Mouse (Mus musculus): Measurements from ENCODE around the gene Ptprs. TPM values are rescaled to one million over a fixed set of nuclear protein-coding genes. Genes with fewer than 3 reads are reported as not detected.

Gene Ptprs
- total and polyA plus RNA-seq, 3 experiments: 51.6 to 324 (median 80.9) TPM

DNA sequence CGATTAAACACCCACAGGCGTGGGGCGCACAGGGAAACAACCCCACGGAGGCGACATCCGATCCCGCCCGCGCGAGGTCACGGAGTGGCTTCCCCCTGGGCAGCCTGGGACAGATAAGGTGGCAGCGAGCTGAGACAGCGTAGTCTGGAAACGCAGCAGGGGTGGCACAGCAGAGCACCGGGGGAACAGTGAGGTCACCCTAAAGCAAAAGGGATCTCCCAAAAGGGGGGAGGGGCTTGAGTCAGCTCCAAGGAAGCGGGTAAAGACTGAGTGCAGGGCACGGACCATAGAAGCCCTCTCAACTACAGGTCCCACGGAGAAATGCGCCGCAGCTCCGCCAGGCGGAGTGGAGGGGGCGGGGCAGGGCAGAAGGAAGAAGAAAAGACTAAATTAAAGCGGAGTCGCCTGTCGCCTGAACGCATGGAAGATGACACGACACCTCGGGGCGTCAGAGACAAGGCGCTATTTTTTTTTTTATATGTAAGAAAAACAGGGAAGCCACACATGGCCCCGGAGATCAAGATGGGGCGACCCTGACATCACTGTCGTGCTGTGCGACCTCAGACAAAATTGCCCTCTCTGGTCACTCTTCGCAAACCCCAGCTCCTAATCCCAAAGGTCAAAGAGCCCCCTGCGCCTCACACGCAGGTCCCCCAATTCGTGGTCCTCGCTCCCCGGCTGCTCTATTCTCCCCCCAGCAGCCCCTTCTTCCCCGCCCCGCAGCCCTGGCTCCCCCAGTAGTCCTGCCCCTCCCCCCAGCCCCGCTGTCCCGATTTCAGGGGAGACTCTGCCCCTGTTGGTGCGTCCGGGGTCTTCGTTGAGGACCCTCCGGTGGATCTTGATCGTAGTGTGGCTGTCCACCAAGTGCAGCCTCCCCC lies 3.3 kb downstream of the Ptprs start:
- DNase-seq (ENCODE audit: low read depth, low spot score): peak; percentile 93

GRCm38 (mm10) chr17:56472121-56472520 lies 4.2 kb downstream of the Ptprs start:
- H3K79me2 ChIP-seq (ENCODE audit: control insufficient read depth, insufficient read depth, low read length, poor library complexity): peaks cover 58% of the 10 kb centered on the region
- H3K36me3 ChIP-seq (ENCODE audit: control insufficient read depth in 1 of 2, insufficient read depth in 2 of 2, low read length in 2 of 2): peaks cover 2 to 4% of the 10 kb centered on the region in 2 experiments; a peak in 1 of 4 replicates
- H3K9ac ChIP-seq (ENCODE audit: control insufficient read depth, low read depth, low read length, poor library complexity, severe bottlenecking): peak overlapping the region; percentile 88
- H3K27me3 ChIP-seq (ENCODE audit: control insufficient read depth in 1 of 2, insufficient read depth in 2 of 2, low read length in 2 of 2): no peaks in the 10 kb centered on the region
- peak overlapping the region; percentile 79 for H3K27ac ChIP-seq (ENCODE audit: control insufficient read depth, low read depth, low read length)
- H3K4me1 ChIP-seq (ENCODE audit: control insufficient read depth in 1 of 2, insufficient read depth in 2 of 2, low read length in 2 of 2): peaks cover 5 to 26% of the 10 kb centered on the region in 2 experiments
- peak; percentile 60 for DNase-seq (ENCODE audit: low read depth, low spot score)
- no peaks in the 10 kb centered on the region for H3K9me3 ChIP-seq (replicated peaks; ENCODE audit: insufficient read depth, low read length)
- peak overlapping the region; percentile 65 to 93 for H3K4me3 ChIP-seq (ENCODE audit: control insufficient read depth in 1 of 2, insufficient read depth in 1 of 2, low read depth in 2 of 2, low read length in 2 of 2)
- no peak for TF ChIP-seq GATA1 (IDR thresholded peaks at IDR 0.05; ENCODE audit: low read depth, low read length)
- no peak for TF ChIP-seq SIN3A (IDR thresholded peaks at IDR 0.05; ENCODE audit: low read length)
- TF ChIP-seq ETS1 (IDR thresholded peaks at IDR 0.05; ENCODE audit: low read depth, low read length): no peak; the same call in 1 of the 2 replicates
- no peak for TF ChIP-seq NRF1 (IDR thresholded peaks at IDR 0.05; ENCODE audit: insufficient read depth, low read depth, low read length, poor library complexity, severe bottlenecking)
- no peak for TF ChIP-seq SMC3 (IDR thresholded peaks at IDR 0.05; ENCODE audit: low read depth, low read length)
- TF ChIP-seq ZC3H11A (IDR thresholded peaks at IDR 0.05; ENCODE audit: low read depth, low read length): no peak
- 0 out of 2 replicates have a peak, but pooled peaks have one; percentile 15 for TF ChIP-seq USF1 (IDR thresholded peaks at IDR 0.05; ENCODE audit: low read depth, low read length)
- 0 out of 2 replicates have a peak, but pooled peaks have one; percentile 44 for TF ChIP-seq GABPA (IDR thresholded peaks at IDR 0.05; ENCODE audit: low read depth, low read length)
- TF ChIP-seq MYB (IDR thresholded peaks at IDR 0.05; ENCODE audit: low read depth, low read length): 0 out of 2 replicates have a peak, but pooled peaks have one; percentile 16
- TF ChIP-seq MEF2A (IDR thresholded peaks at IDR 0.05; ENCODE audit: extremely low read depth, insufficient replicate concordance, low read depth, low read length, poor library complexity, severe bottlenecking): no peak
- TF ChIP-seq EP300 (IDR thresholded peaks at IDR 0.05; ENCODE audit: low read depth in 1 of 2, low read length in 2 of 2): peak in 1 of 2 experiments; percentile 26; a peak in 1 of 4 replicates
- no peak for TF ChIP-seq BHLHE40 (IDR thresholded peaks at IDR 0.05; ENCODE audit: borderline replicate concordance, low read depth, low read length)
- TF ChIP-seq MXI1 (IDR thresholded peaks at IDR 0.05; ENCODE audit: low read depth, low read length): no peak
- no peak for TF ChIP-seq KAT2A (conservative IDR thresholded peaks at IDR 0.05; ENCODE audit: low read depth, low read length)
- 0 out of 2 replicates have a peak, but pooled peaks have one; percentile 36 for TF ChIP-seq MYC (IDR thresholded peaks at IDR 0.05; ENCODE audit: low read depth, low read length)
- no peak for TF ChIP-seq RCOR1 (IDR thresholded peaks at IDR 0.05; ENCODE audit: low read depth, low read length)
- TF ChIP-seq USF2 (IDR thresholded peaks at IDR 0.05; ENCODE audit: borderline replicate concordance in 1 of 2, insufficient read depth in 1 of 2, low read depth in 1 of 2, low read length in 2 of 2): no peak
- TF ChIP-seq CTCF (IDR thresholded peaks at IDR 0.05 in 2 of 3, conservative IDR thresholded peaks at IDR 0.05 in 1 of 3; ENCODE audit: control insufficient read depth in 1 of 3, insufficient read depth in 1 of 3, low read depth in 2 of 3, low read length in 3 of 3, poor library complexity in 1 of 3, severe bottlenecking in 1 of 3): no peak
- TF ChIP-seq RAD21 (IDR thresholded peaks at IDR 0.05; ENCODE audit: low read depth, low read length): no peak
- TF ChIP-seq POLR2A (IDR thresholded peaks at IDR 0.05; ENCODE audit: control insufficient read depth in 1 of 2, insufficient read depth in 1 of 2, low read depth in 1 of 2, low read length in 2 of 2, poor library complexity in 1 of 2): no peak

More for the DNA sequence above, 3.3 kb downstream of the Ptprs start:
- Histone ChIP-seq H3K9ac (ENCODE audit: control insufficient read depth, low read depth, low read length, poor library complexity, severe bottlenecking) (peak overlapping the region; percentile 88), H3K4me3 (ENCODE audit: control insufficient read depth in 1 of 2, insufficient read depth in 1 of 2, low read depth in 2 of 2, low read length in 2 of 2) (peak overlapping the region; percentile 65 to 93), H3K27ac (ENCODE audit: control insufficient read depth, low read depth, low read length) (peak overlapping the region; percentile 79), H3K9me3 (replicated peaks; ENCODE audit: insufficient read depth, low read length) (no peaks in the 10 kb centered on the region), H3K27me3 (ENCODE audit: control insufficient read depth in 1 of 2, insufficient read depth in 2 of 2, low read length in 2 of 2) (no peaks in the 10 kb centered on the region), H3K79me2 (ENCODE audit: control insufficient read depth, insufficient read depth, low read length, poor library complexity) (peaks cover 55% of the 10 kb centered on the region), H3K4me1 (ENCODE audit: control insufficient read depth in 1 of 2, insufficient read depth in 2 of 2, low read length in 2 of 2) (peaks cover 5 to 26% of the 10 kb centered on the region in 2 experiments), H3K36me3 (ENCODE audit: control insufficient read depth in 1 of 2, insufficient read depth in 2 of 2, low read length in 2 of 2) (peaks cover 2 to 4% of the 10 kb centered on the region in 2 experiments; a peak in 1 of 4 replicates)
- peak in 2 of 3 experiments; percentile 28 to 33; a peak in 3 of 6 replicates for TF ChIP-seq CTCF (IDR thresholded peaks at IDR 0.05 in 2 of 3, conservative IDR thresholded peaks at IDR 0.05 in 1 of 3; ENCODE audit: control insufficient read depth in 1 of 3, insufficient read depth in 1 of 3, low read depth in 2 of 3, low read length in 3 of 3, poor library complexity in 1 of 3, severe bottlenecking in 1 of 3)
- TF ChIP-seq ZC3H11A (IDR thresholded peaks at IDR 0.05; ENCODE audit: low read depth, low read length): no peak
- TF ChIP-seq ELF1 (IDR thresholded peaks at IDR 0.05; ENCODE audit: low read depth, low read length): 0 out of 2 replicates have a peak, but pooled peaks have one; percentile 37
- no peak for TF ChIP-seq NELFE (IDR thresholded peaks at IDR 0.05; ENCODE audit: low read depth, low read length)
- no peak for TF ChIP-seq JUND (IDR thresholded peaks at IDR 0.05; ENCODE audit: low read depth, low read length)
- TF ChIP-seq SIN3A (IDR thresholded peaks at IDR 0.05; ENCODE audit: low read length): peak; percentile 65
- peak; percentile 73 for TF ChIP-seq MXI1 (IDR thresholded peaks at IDR 0.05; ENCODE audit: low read depth, low read length)
- TF ChIP-seq TBP (IDR thresholded peaks at IDR 0.05; ENCODE audit: low read depth, low read length): peak; percentile 33; the same call in 1 of the 2 replicates
- TF ChIP-seq MAZ (IDR thresholded peaks at IDR 0.05; ENCODE audit: low read depth, low read length): no peak
- TF ChIP-seq UBTF (IDR thresholded peaks at IDR 0.05; ENCODE audit: borderline replicate concordance, insufficient read depth, low read depth, low read length): no peak
- peak; percentile 20; the same call in 1 of the 2 replicates for TF ChIP-seq TCF12 (IDR thresholded peaks at IDR 0.05; ENCODE audit: low read depth, low read length)
- TF ChIP-seq TAL1 (IDR thresholded peaks at IDR 0.05; ENCODE audit: low read length): 0 out of 2 replicates have a peak, but pooled peaks have one; percentile 23
- TF ChIP-seq MAX (IDR thresholded peaks at IDR 0.05; ENCODE audit: low read length): peak; percentile 50; the same call in 1 of the 2 replicates
- TF ChIP-seq NRF1 (IDR thresholded peaks at IDR 0.05; ENCODE audit: insufficient read depth, low read depth, low read length, poor library complexity, severe bottlenecking): no peak
- peak; percentile 56; the same call in 1 of the 2 replicates for TF ChIP-seq ETS1 (IDR thresholded peaks at IDR 0.05; ENCODE audit: low read depth, low read length)
- no peak for TF ChIP-seq POLR2AphosphoS2 (IDR thresholded peaks at IDR 0.05; ENCODE audit: low read length)
- peak; percentile 87 for TF ChIP-seq ZNF384 (IDR thresholded peaks at IDR 0.05; ENCODE audit: low read depth, low read length)
- no peak for TF ChIP-seq KAT2A (conservative IDR thresholded peaks at IDR 0.05; ENCODE audit: low read depth, low read length)
- 0 out of 2 replicates have a peak, but pooled peaks have one; percentile 20 for TF ChIP-seq GATA1 (IDR thresholded peaks at IDR 0.05; ENCODE audit: low read depth, low read length)
